Mouse (Mus musculus) limb, embryonic 14.5 days (tissue): Measurements from ENCODE around the gene Tada3. TPM values are rescaled to one million over a fixed set of nuclear protein-coding genes. Genes with fewer than 3 reads are reported as not detected.
A peak's percentile ranks its signal among the peaks of the same experiment; 100 is the strongest.

ENCODE experiments used
- ATAC-seq: fragments of 200-750 bp; cut with Nextera tagmentation; 2 replicates; pipeline ENCODE4 v1.8.0; 2017; ENCODE audit warnings: low read depth, moderate number of reproducible peaks, moderate TSS enrichment; ENCODE audit not compliant: low FRiP score
- DNase-seq: peaks from one replicate; pipeline ENCODE4 v3.0.0-alpha.2; 2015; ENCODE audit warnings: low spot score
- H3K27ac ChIP-seq: fragments of 300-500 bp; sonication (generic); replicated peaks from 2 replicates; pipeline ENCODE4 v1.5.1; 2014; ENCODE audit warnings: low read depth, mild to moderate bottlenecking, low read length, moderate library complexity, mixed read lengths
- H3K27me3 ChIP-seq: fragments of 300-500 bp; sonication (generic); 2 replicates; pipeline ENCODE4 v1.6.1; 2014; ENCODE audit warnings: low read length, mixed read lengths; ENCODE audit not compliant: control insufficient read depth, insufficient read depth
- H3K36me3 ChIP-seq: fragments of 300-500 bp; sonication (generic); 2 replicates; pipeline ENCODE4 v1.6.1; 2014; ENCODE audit warnings: mild to moderate bottlenecking, low read length, moderate library complexity, mixed read lengths; ENCODE audit not compliant: control insufficient read depth, insufficient read depth
- H3K4me1 ChIP-seq: fragments of 300-500 bp; sonication (generic); 2 replicates; pipeline ENCODE4 v1.6.1; 2014; ENCODE audit warnings: antibody characterized with exemption, low read length, mixed read lengths; ENCODE audit not compliant: control insufficient read depth, insufficient read depth
- H3K4me2 ChIP-seq: fragments of 300-500 bp; sonication (generic); replicated peaks from 2 replicates; pipeline ENCODE4 v1.6.1; 2014; ENCODE audit warnings: low read depth, mild to moderate bottlenecking, low read length, moderate library complexity; ENCODE audit not compliant: severe bottlenecking
- H3K4me3 ChIP-seq: fragments of 300-500 bp; sonication (generic); replicated peaks from 2 replicates; pipeline ENCODE4 v1.5.1; 2014; ENCODE audit warnings: low read length
- H3K9ac ChIP-seq: fragments of 300-500 bp; sonication (generic); 2 replicates; pipeline ENCODE4 v1.6.1; 2014; ENCODE audit warnings: mild to moderate bottlenecking, low read depth, low read length, moderate library complexity; ENCODE audit not compliant: severe bottlenecking
- H3K9me3 ChIP-seq: fragments of 300-500 bp; sonication (generic); 2 replicates; pipeline ENCODE4 v1.6.1; 2016; ENCODE audit warnings: low read length; ENCODE audit not compliant: control insufficient read depth
- POLR2A ChIP-seq: fragments of 200-500 bp; IDR thresholded peaks from 2 replicates; pipeline ENCODE4 v1.8.0; 2012; ENCODE audit warnings: inconsistent platforms, mild to moderate bottlenecking, moderate library complexity, borderline replicate concordance; ENCODE audit not compliant: insufficient read depth, insufficient read length; ENCODE audit errors: extremely low read depth
- WGBS: fragments of 180-500 bp; shearing (Covaris S2); extraction: QIAGEN DNeasy Blood & Tissue Kit; methylation state at CpG from one replicate; pipeline ENCODE4 v1.1.7; 2014; 5-methylcytosine and 5-hydroxymethylcytosine counted together
- polyA plus RNA-seq, 2 experiments: library from polyadenylated mRNA; depleted of rRNA in 1 of 2; stranded (reverse) in 1 of 2; unstranded in 1 of 2; fragments of >200 nt; fragmentation: Nextera tagmentation in 1 of 2; extraction: Ambion mirVana in 1 of 2; gene quantifications; 2 replicates each; pipeline versions ENCODE4 v1.2.1 to v1.2.3; 2012 to 2014

Tada3 gene
- polyA plus RNA-seq (2012; rRNA removed) (38.9 and 39.5 TPM in 2 replicates), polyA plus RNA-seq (2014; fragmentation: Nextera tagmentation; extraction: Ambion mirVana) (41.2 and 43.9 TPM in 2 replicates)

DNA sequence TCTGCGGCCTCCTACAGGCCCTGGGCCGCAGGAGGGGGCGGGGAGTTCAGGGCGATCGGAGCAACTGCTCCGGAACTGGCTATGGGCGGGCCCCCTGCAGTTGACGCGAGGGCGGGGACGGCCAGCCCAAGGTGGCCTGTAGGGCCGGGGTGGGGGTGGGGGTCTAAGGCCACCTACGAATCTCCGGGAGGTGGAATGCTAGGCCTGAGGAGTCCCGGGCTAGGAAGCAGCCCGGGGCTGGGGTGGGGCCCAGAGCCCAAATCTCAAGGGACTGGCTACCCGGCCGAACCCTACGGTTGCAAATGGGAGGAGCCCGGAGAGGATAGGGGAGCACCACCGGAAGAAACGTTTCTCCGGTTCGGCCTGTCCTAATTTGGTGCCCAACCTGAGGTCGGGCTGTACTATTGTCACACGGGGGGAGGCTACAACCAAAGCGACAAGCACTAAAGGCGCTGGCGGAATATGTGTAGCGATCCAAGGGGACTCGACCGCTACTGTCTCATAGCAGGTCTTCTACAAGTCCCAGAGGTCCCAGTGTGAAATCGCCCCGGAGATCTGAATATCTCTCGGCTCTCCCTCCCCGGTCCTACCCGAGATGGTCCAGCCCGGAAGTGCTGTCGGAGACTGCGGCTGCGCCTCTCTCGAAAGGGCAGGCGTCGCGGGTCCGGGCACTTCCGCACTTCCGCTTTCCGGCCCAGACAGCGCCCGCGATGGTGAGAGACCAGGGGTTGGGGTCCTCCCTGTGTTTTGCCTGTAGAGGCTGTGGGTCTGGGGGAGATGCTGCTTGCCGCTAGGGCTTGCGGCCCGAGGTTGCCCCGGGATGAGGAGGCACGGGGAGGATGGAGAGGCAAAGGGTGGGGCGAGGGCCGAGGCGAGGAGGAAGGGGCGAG, at the start of gene Tada3, which contains the start of gene Arpc4:
TSS of gene Tada3 (minus strand) at position 388 of the 890 bp plus-strand sequence.
TSS of gene Arpc4 (plus strand) at position 620 of the 890 bp plus-strand sequence.
- Histone ChIP-seq H3K36me3 (peaks cover 54% of the 10 kb centered on the region), H3K4me1 (peaks cover 14% of the 10 kb centered on the region), H3K27me3 (no peaks in the 10 kb centered on the region), H3K4me2 (peak within 1 kb of the TSS; percentile 80), H3K27ac (peak within 1 kb of the TSS; percentile 94), H3K9me3 (no peaks in the 10 kb centered on the region), H3K4me3 (peak within 1 kb of the TSS; percentile 97), H3K9ac (peak within 1 kb of the TSS; percentile 91)
- under 1% methylated on average over 54 of the region's 61 CpGs for WGBS
- TF ChIP-seq POLR2A, result no peak
- ATAC-seq, result peak; percentile 97
- DNase-seq, result peak; percentile 97

- ATAC-seq, result no peak
- Histone ChIP-seq H3K4me3 (no peak overlapping the region), H3K27ac (no peak overlapping the region), H3K36me3 (no peaks in the 10 kb centered on the region), H3K27me3 (no peaks in the 10 kb centered on the region), H3K9ac (no peak overlapping the region), H3K9me3 (no peaks in the 10 kb centered on the region), H3K4me2 (no peak overlapping the region), H3K4me1 (no peaks in the 10 kb centered on the region)
- no peak for DNase-seq
- 66% methylated on average over 3 of the region's 3 CpGs for WGBS
- TF ChIP-seq POLR2A, result no peak
These were observed 49.7 kb upstream of the Tada3 start for GRCm38 (mm10) chr6:113427397-113427796.

DNA sequence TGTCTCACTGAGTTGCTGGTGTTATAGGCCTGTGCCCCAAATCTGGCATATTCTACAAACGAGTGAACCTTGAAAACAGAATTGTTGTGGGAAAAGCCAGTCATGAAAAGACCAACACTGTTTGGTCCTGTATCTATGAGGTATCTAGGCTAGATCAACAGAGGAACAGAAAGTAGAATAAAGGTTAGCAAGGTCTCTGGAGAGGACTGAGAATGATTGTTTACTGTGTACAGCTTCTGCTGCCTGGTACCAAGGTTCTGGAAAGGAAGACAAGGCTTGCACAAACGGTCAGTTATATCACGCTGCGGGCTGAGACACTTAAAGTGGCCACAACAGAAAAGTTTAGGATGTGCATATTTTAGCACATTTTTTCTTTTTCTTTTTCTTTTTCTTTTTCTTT, 49.0 kb upstream of the Tada3 start:
- no peak overlapping the region for H3K4me3 ChIP-seq
- no peak overlapping the region for H3K9ac ChIP-seq
- no peaks in the 10 kb centered on the region for H3K9me3 ChIP-seq
- WGBS, result 91% methylated on average over 4 of the region's 4 CpGs
- H3K4me2 ChIP-seq, result no peak overlapping the region
- no peak for DNase-seq
- no peaks in the 10 kb centered on the region for H3K36me3 ChIP-seq
- ATAC-seq, result no peak
- no peaks in the 10 kb centered on the region for H3K27me3 ChIP-seq
- H3K4me1 ChIP-seq, result no peaks in the 10 kb centered on the region
- no peak overlapping the region for H3K27ac ChIP-seq
- TF ChIP-seq POLR2A, result no peak

DNA sequence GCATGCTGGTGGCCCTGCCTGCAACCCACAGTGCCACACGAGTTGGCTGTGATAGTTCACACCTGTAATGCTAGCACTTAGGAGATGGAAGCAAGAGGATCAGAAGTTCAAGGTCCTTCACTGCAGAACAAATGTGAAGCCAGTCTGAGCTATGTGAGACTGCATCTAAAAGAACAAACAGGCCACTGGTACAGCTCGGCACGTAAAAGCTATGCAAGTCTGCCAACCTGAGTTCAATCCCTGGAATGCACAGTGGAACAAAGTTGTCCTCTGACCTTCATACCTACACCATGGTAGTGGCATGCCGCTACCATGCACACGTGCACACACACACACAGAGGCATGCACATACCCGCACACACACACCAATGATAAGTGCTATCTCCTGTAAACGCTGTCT, 46.5 kb upstream of the Tada3 start:
- Histone ChIP-seq H3K4me2 (no peak overlapping the region), H3K9me3 (no peaks in the 10 kb centered on the region), H3K4me3 (no peak overlapping the region), H3K4me1 (no peaks in the 10 kb centered on the region), H3K9ac (no peak overlapping the region), H3K36me3 (no peaks in the 10 kb centered on the region), H3K27me3 (no peaks in the 10 kb centered on the region), H3K27ac (no peak overlapping the region)
- TF ChIP-seq POLR2A, result no peak
- ATAC-seq, result no peak
- no peak for DNase-seq
- WGBS, result 93% methylated on average over 7 of the region's 7 CpGs

DNA sequence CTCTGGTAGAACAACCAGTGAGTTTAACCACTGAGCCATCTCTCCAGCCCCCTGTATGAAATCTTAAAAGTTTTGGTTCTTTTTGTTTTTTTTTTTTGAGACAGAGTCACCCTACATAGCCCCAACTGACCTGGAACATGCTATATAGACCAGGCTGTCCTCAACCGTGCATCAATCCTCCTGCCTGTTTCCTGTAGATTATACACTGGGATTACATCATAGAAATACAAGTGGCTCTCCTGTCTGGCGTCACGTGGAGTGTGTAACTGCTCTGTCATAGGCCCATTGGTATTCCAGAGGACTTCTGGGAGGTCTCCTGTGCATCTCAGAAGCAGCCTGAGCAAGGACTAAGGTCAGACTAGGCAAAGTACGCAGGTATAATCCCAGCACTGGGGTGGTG, 45.3 kb upstream of the Tada3 start:
- WGBS, result 68% methylated on average over 4 of the region's 4 CpGs
- Histone ChIP-seq H3K4me3 (no peak overlapping the region), H3K9ac (no peak overlapping the region), H3K9me3 (no peaks in the 10 kb centered on the region), H3K27ac (no peak overlapping the region), H3K4me1 (peaks cover 7% of the 10 kb centered on the region), H3K36me3 (no peaks in the 10 kb centered on the region), H3K27me3 (no peaks in the 10 kb centered on the region), H3K4me2 (no peak overlapping the region)
- DNase-seq (no peak), ATAC-seq (no peak)
- TF ChIP-seq POLR2A, result no peak
